Mouse (Mus musculus): ENCODE results near the gene Sec1. TPM values are rescaled to one million over a fixed set of nuclear protein-coding genes. Genes with fewer than 3 reads are reported as not detected.

Gene Sec1
- 0.14 and 0.33 TPM in 2 replicates for polyA plus RNA-seq (2015; fragmentation: Nextera tagmentation; extraction: Ambion mirVana)

GRCm38 (mm10) chr7:45693921-45694591 lies at the start of gene Sec1:
TSS of gene Sec1 (minus strand) at chr7:45694402.

GRCm38 (mm10) chr7:45725713-45726112 lies 31.5 kb upstream of the Sec1 start, which contains the start of gene Spaca4:
TSS of gene Spaca4 (minus strand) at chr7:45725813.

GRCm38 (mm10) chr7:45720413-45721233 lies 26.4 kb upstream of the Sec1 start, which contains the start of gene Fam83e:
TSS of gene Fam83e (plus strand) at chr7:45721212.

GRCm38 (mm10) chr7:45717918-45718297 lies 23.7 kb upstream of the Sec1 start, which contains the start of gene Sphk2:
TSS of gene Sphk2 (minus strand) at chr7:45718002.

GRCm38 (mm10) chr7:45715090-45715708 lies 21.0 kb upstream of the Sec1 start, which contains the start of gene Rpl18:
TSS of gene Rpl18 (plus strand) at chr7:45715457.

GRCm38 (mm10) chr7:45704730-45705442 lies 10.7 kb upstream of the Sec1 start, which contains the start of gene Dbp:
TSS of gene Dbp (plus strand) at chr7:45705088.

GRCm38 (mm10) chr7:45699523-45700141 lies 5.4 kb upstream of the Sec1 start, which contains the start of gene Car11:
TSS of gene Car11 (plus strand) at chr7:45699843.

GRCm38 (mm10) chr7:45683396-45684050 lies 10.7 kb downstream of the Sec1 start, which contains the start of gene Ntn5:
TSS of gene Ntn5 (plus strand) at chr7:45684022.

GRCm38 (mm10) chr7:45666161-45666560 lies 28.0 kb downstream of the Sec1 start, which contains the start of gene Fut2:
TSS of gene Fut2 (minus strand) at chr7:45666394.

GRCm38 (mm10) chr7:45639561-45640027 lies 54.6 kb downstream of the Sec1 start, which contains the start of gene Mamstr:
TSS of gene Mamstr (plus strand) at chr7:45639977.

Other genes with a start within 250 kb of the Sec1 start
- 4,437 and 5,089 TPM in 2 replicates for gene Ftl1, start 234.5 kb downstream of the Sec1 start, polyA plus RNA-seq (2015; fragmentation: Nextera tagmentation; extraction: Ambion mirVana)
- 172 and 189 TPM in 2 replicates for gene Bax, start 227.5 kb downstream of the Sec1 start, polyA plus RNA-seq (2015; fragmentation: Nextera tagmentation; extraction: Ambion mirVana)
- gene Tulp2, start 212.5 kb downstream of the Sec1 start, polyA plus RNA-seq (2015; fragmentation: Nextera tagmentation; extraction: Ambion mirVana) = 0.33 and 0.91 TPM in 2 replicates
- 0.35 and 0.77 TPM in 2 replicates for gene Gm45808, start 207.6 kb downstream of the Sec1 start, polyA plus RNA-seq (2015; fragmentation: Nextera tagmentation; extraction: Ambion mirVana)
- gene Dhdh, start 205.6 kb downstream of the Sec1 start, polyA plus RNA-seq (2015; fragmentation: Nextera tagmentation; extraction: Ambion mirVana) = 9.9 and 22.7 TPM in 2 replicates
- 163 and 205 TPM in 2 replicates for gene Nucb1, start 184.0 kb downstream of the Sec1 start, polyA plus RNA-seq (2015; fragmentation: Nextera tagmentation; extraction: Ambion mirVana)
- 25.5 and 32.7 TPM in 2 replicates for gene Ppp1r15a, start 168.1 kb downstream of the Sec1 start, polyA plus RNA-seq (2015; fragmentation: Nextera tagmentation; extraction: Ambion mirVana)
- gene Plekha4, start 168.1 kb downstream of the Sec1 start, polyA plus RNA-seq (2015; fragmentation: Nextera tagmentation; extraction: Ambion mirVana) = 8.4 and 12.0 TPM in 2 replicates
- 1.1 and 3.2 TPM in 2 replicates for gene Hsd17b14, start 139.5 kb downstream of the Sec1 start, polyA plus RNA-seq (2015; fragmentation: Nextera tagmentation; extraction: Ambion mirVana)
- gene Bcat2, start 124.2 kb downstream of the Sec1 start, polyA plus RNA-seq (2015; fragmentation: Nextera tagmentation; extraction: Ambion mirVana) = 58.9 and 92.5 TPM in 2 replicates
- gene Fgf21, start 78.9 kb downstream of the Sec1 start, polyA plus RNA-seq (2015; fragmentation: Nextera tagmentation; extraction: Ambion mirVana) = 0.57 and 1.8 TPM in 2 replicates
- 0.17 TPM in 1 of 2 replicates, not detected in the other for gene Fut1, start 77.1 kb downstream of the Sec1 start, polyA plus RNA-seq (2015; fragmentation: Nextera tagmentation; extraction: Ambion mirVana)
- gene Izumo1, start 72.6 kb downstream of the Sec1 start, polyA plus RNA-seq (2015; fragmentation: Nextera tagmentation; extraction: Ambion mirVana) = 0.21 and 0.27 TPM in 2 replicates
- 7.4 and 12.5 TPM in 2 replicates for gene Rasip1, start 66.9 kb downstream of the Sec1 start, polyA plus RNA-seq (2015; fragmentation: Nextera tagmentation; extraction: Ambion mirVana)
- 5.8 and 7.0 TPM in 2 replicates for gene Mamstr, start 54.4 kb downstream of the Sec1 start, polyA plus RNA-seq (2015; fragmentation: Nextera tagmentation; extraction: Ambion mirVana)
- 0.12 and 0.36 TPM in 2 replicates for gene Fut2, start 28.0 kb downstream of the Sec1 start, polyA plus RNA-seq (2015; fragmentation: Nextera tagmentation; extraction: Ambion mirVana)
- gene Ntn5, start 10.4 kb downstream of the Sec1 start, polyA plus RNA-seq (2015; fragmentation: Nextera tagmentation; extraction: Ambion mirVana) = 0.25 TPM in 1 of 2 replicates, not detected in the other
- 8.4 and 17.6 TPM in 2 replicates for gene Car11, start 5.4 kb upstream of the Sec1 start, polyA plus RNA-seq (2015; fragmentation: Nextera tagmentation; extraction: Ambion mirVana)
- 40.4 and 69.7 TPM in 2 replicates for gene Dbp, start 10.7 kb upstream of the Sec1 start, polyA plus RNA-seq (2015; fragmentation: Nextera tagmentation; extraction: Ambion mirVana)
- gene Rpl18, start 21.1 kb upstream of the Sec1 start, polyA plus RNA-seq (2015; fragmentation: Nextera tagmentation; extraction: Ambion mirVana) = 795 and 838 TPM in 2 replicates
- gene Sphk2, start 23.6 kb upstream of the Sec1 start, polyA plus RNA-seq (2015; fragmentation: Nextera tagmentation; extraction: Ambion mirVana) = 13.2 and 16.9 TPM in 2 replicates
- gene Fam83e, start 26.8 kb upstream of the Sec1 start, polyA plus RNA-seq (2015; fragmentation: Nextera tagmentation; extraction: Ambion mirVana) = 0.14 and 0.47 TPM in 2 replicates
- not detected in 2 replicates for gene Spaca4, start 31.4 kb upstream of the Sec1 start, polyA plus RNA-seq (2015; fragmentation: Nextera tagmentation; extraction: Ambion mirVana)
- gene Lmtk3, start 89.3 kb upstream of the Sec1 start, polyA plus RNA-seq (2015; fragmentation: Nextera tagmentation; extraction: Ambion mirVana) = 1.4 and 2.0 TPM in 2 replicates
- 0.54 and 0.91 TPM in 2 replicates for gene Sult2b1, start 90.3 kb upstream of the Sec1 start, polyA plus RNA-seq (2015; fragmentation: Nextera tagmentation; extraction: Ambion mirVana)
- 89.1 and 99.9 TPM in 2 replicates for gene Cyth2, start 120.2 kb upstream of the Sec1 start, polyA plus RNA-seq (2015; fragmentation: Nextera tagmentation; extraction: Ambion mirVana)
- 0.36 and 0.38 TPM in 2 replicates for gene Kcnj14, start 130.4 kb upstream of the Sec1 start, polyA plus RNA-seq (2015; fragmentation: Nextera tagmentation; extraction: Ambion mirVana)
- gene Grwd1, start 136.5 kb upstream of the Sec1 start, polyA plus RNA-seq (2015; fragmentation: Nextera tagmentation; extraction: Ambion mirVana) = 17.5 and 26.8 TPM in 2 replicates
- 60.1 and 83.7 TPM in 2 replicates for gene Kdelr1, start 178.4 kb upstream of the Sec1 start, polyA plus RNA-seq (2015; fragmentation: Nextera tagmentation; extraction: Ambion mirVana)
- 0.55 and 0.84 TPM in 2 replicates for gene Grin2d, start 184.0 kb upstream of the Sec1 start, polyA plus RNA-seq (2015; fragmentation: Nextera tagmentation; extraction: Ambion mirVana)
- 0.94 and 0.98 TPM in 2 replicates for gene Syngr4, start 202.3 kb upstream of the Sec1 start, polyA plus RNA-seq (2015; fragmentation: Nextera tagmentation; extraction: Ambion mirVana)
- 5.0 and 10.1 TPM in 2 replicates for gene Tmem143, start 202.5 kb upstream of the Sec1 start, polyA plus RNA-seq (2015; fragmentation: Nextera tagmentation; extraction: Ambion mirVana)
- gene Emp3, start 227.0 kb upstream of the Sec1 start, polyA plus RNA-seq (2015; fragmentation: Nextera tagmentation; extraction: Ambion mirVana) = 321 and 340 TPM in 2 replicates
- gene Ccdc114, start 229.7 kb upstream of the Sec1 start, polyA plus RNA-seq (2015; fragmentation: Nextera tagmentation; extraction: Ambion mirVana) = 4.8 and 9.6 TPM in 2 replicates

Data from adrenal gland, postnatal 0 days (tissue).